Mouse (Mus musculus): Measurements from ENCODE around the gene Apba3. TPM values are rescaled to one million over a fixed set of nuclear protein-coding genes. Genes with fewer than 3 reads are reported as not detected.

Apba3 gene
- polyA plus RNA-seq, 1 experiment from 2014 or later = 36.2 TPM

DNA sequence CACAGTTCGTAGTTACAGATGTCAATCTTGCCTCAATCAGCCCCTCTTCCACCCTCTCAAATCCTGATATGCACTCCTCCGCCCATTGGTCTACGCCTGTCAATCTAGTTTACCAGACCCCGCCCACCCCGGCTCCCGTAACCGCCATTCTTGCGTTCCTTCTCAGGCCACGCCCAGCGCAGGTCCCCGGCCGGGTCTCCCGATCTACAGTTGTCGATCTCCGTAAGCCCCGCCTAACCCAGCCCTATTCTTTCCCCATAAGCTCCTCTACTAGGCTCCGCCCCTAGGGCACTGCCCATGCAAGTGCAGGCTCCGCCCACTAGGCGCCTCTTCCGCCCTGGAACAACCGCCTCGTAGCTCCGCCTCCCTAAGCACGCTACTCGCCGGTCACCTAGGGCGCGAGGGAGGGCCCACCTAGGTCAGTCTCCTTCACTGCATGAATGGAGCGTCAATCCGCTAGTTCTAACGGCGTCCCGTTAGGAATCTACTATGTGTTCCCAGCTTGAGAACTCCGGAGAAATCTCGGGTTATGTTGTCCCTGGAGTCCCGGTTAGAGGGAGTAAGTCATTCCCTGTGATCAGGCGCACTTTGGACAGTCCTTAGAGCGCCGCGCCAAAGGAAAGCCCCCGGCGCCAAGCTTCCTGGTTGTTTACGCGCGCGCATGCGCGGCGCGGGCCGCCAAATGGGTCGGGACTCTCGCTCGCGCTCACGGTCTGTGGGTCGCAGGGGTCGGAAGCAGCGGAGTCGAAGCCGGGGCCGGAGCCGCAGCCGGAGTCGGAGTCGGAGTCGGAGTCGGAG lies 54.0 kb downstream of the Apba3 start, which contains the start of gene Cactin:
Gene Cactin, plus strand, starts transcription at position 554 of the 798 bp plus-strand sequence.
- Histone ChIP-seq H3K27ac (ENCODE audit: low read depth, low read length) (peak within 1 kb of the TSS; percentile 72), H3K4me3 (ENCODE audit: low read depth, low read length) (peak within 1 kb of the TSS; percentile 93), H3K9me3 (ENCODE audit: control insufficient read depth, low read length) (no peaks in the 10 kb centered on the region), H3K36me3 (ENCODE audit: control insufficient read depth, insufficient read depth, low read length) (peaks cover 23% of the 10 kb centered on the region), H3K4me2 (ENCODE audit: low read depth, low read length, severe bottlenecking) (peak within 1 kb of the TSS; percentile 79), H3K27me3 (ENCODE audit: control insufficient read depth, insufficient read depth, low read length) (no peaks in the 10 kb centered on the region), H3K4me1 (replicated peaks; ENCODE audit: control insufficient read depth, insufficient read depth, low read length) (peaks cover 20% of the 10 kb centered on the region), H3K9ac (ENCODE audit: low read length) (peak within 1 kb of the TSS; percentile 83)
- under 1% methylated on average over 68 of the region's 68 CpGs for WGBS
- DNase-seq (ENCODE audit: low spot score) (peak; percentile 99), ATAC-seq (replicated peaks; ENCODE audit: low FRiP score) (peak; percentile 91)

DNA sequence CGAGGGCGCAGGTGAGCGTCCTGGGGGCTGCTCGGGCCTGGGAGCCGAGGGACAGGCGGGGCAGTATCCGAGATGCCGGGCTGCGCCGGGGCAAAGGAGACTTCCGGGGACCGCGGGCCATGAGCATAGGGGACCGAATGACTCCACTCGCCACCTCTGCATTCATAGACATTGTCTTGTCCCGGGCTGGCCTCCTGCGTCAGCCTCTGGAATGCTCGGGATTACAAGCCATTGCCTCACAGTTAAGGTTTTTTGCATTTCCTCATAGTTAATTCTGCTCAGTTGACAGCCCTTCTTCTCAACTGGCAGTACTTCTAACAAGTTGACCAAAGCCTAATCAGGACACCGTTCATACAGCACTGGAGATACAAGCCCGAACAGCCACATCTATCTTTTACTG lies 54.7 kb downstream of the Apba3 start:
- WGBS = 4% methylated on average over 20 of the region's 20 CpGs
- peaks cover 20% of the 10 kb centered on the region for H3K4me1 ChIP-seq (replicated peaks; ENCODE audit: control insufficient read depth, insufficient read depth, low read length)
- peaks cover 26% of the 10 kb centered on the region for H3K36me3 ChIP-seq (ENCODE audit: control insufficient read depth, insufficient read depth, low read length)

GRCm38 (mm10) chr10:81322444-81322843 lies 55.7 kb downstream of the Apba3 start:
- H3K4me1 ChIP-seq (replicated peaks; ENCODE audit: control insufficient read depth, insufficient read depth, low read length) = peaks cover 14% of the 10 kb centered on the region
- H3K9me3 ChIP-seq (ENCODE audit: control insufficient read depth, low read length) = no peaks in the 10 kb centered on the region
- H3K27me3 ChIP-seq (ENCODE audit: control insufficient read depth, insufficient read depth, low read length) = no peaks in the 10 kb centered on the region
- no peak overlapping the region for H3K27ac ChIP-seq (ENCODE audit: low read depth, low read length)
- ATAC-seq (replicated peaks; ENCODE audit: low FRiP score) (no peak), DNase-seq (ENCODE audit: low spot score) (no peak)
- H3K36me3 ChIP-seq (ENCODE audit: control insufficient read depth, insufficient read depth, low read length) = peaks cover 29% of the 10 kb centered on the region
- peak overlapping the region; percentile 93; the same call in 1 of the 2 replicates for H3K4me3 ChIP-seq (ENCODE audit: low read depth, low read length)
- H3K4me2 ChIP-seq (ENCODE audit: low read depth, low read length, severe bottlenecking) = no peak overlapping the region
- no peak overlapping the region for H3K9ac ChIP-seq (ENCODE audit: low read length)
- 95% methylated on average over 27 of the region's 27 CpGs for WGBS

More for the DNA sequence above, 54.7 kb downstream of the Apba3 start:
- Histone ChIP-seq H3K27me3 (ENCODE audit: control insufficient read depth, insufficient read depth, low read length) (no peaks in the 10 kb centered on the region), H3K4me3 (ENCODE audit: low read depth, low read length) (peak overlapping the region; percentile 93), H3K4me2 (ENCODE audit: low read depth, low read length, severe bottlenecking) (peak overlapping the region; percentile 79), H3K9ac (ENCODE audit: low read length) (peak overlapping the region; percentile 83), H3K9me3 (ENCODE audit: control insufficient read depth, low read length) (no peaks in the 10 kb centered on the region), H3K27ac (ENCODE audit: low read depth, low read length) (peak overlapping the region; percentile 72; the same call in 1 of the 2 replicates)
- ATAC-seq (replicated peaks; ENCODE audit: low FRiP score) = peak; percentile 3; the same call in 1 of the 2 replicates
- DNase-seq (ENCODE audit: low spot score) = no peak

Small RNA genes lying within 50 kb of the gene (microRNA-seq; reads per million reads assigned to microRNA genes)
- gene Mir3057 (ENCODE audit: insufficient number of aligned reads) = 20.2 reads per million, percentile 13 among the genes with 10 or more reads in this experiment

Other genes starting within 250 kb of the Apba3 start
- 1.5 and 2.2 TPM in 2 replicates for gene Diras1, start 241.3 kb upstream of the Apba3 start, polyA plus RNA-seq (2014; fragmentation: Nextera tagmentation; extraction: Ambion mirVana)
- 19.4 and 21.6 TPM in 2 replicates for gene Slc39a3, start 229.5 kb upstream of the Apba3 start, polyA plus RNA-seq (2014; fragmentation: Nextera tagmentation; extraction: Ambion mirVana)
- 259 and 265 TPM in 2 replicates for gene Sgta, start 206.8 kb upstream of the Apba3 start, polyA plus RNA-seq (2014; fragmentation: Nextera tagmentation; extraction: Ambion mirVana)
- gene Thop1, start 196.9 kb upstream of the Apba3 start, polyA plus RNA-seq (2014; fragmentation: Nextera tagmentation; extraction: Ambion mirVana) = 76.1 and 78.9 TPM in 2 replicates
- gene Creb3l3, start 168.1 kb upstream of the Apba3 start, polyA plus RNA-seq (2014; fragmentation: Nextera tagmentation; extraction: Ambion mirVana) = 0.33 and 0.49 TPM in 2 replicates
- 212 and 232 TPM in 2 replicates for gene Map2k2, start 161.0 kb upstream of the Apba3 start, polyA plus RNA-seq (2014; fragmentation: Nextera tagmentation; extraction: Ambion mirVana)
- gene Zbtb7a, start 131.7 kb upstream of the Apba3 start, polyA plus RNA-seq (2014; fragmentation: Nextera tagmentation; extraction: Ambion mirVana) = 8.8 and 10.1 TPM in 2 replicates
- 54.0 and 65.0 TPM in 2 replicates for gene Pias4, start 99.0 kb upstream of the Apba3 start, polyA plus RNA-seq (2014; fragmentation: Nextera tagmentation; extraction: Ambion mirVana)
- gene Eef2, start 90.3 kb upstream of the Apba3 start, polyA plus RNA-seq (2014; fragmentation: Nextera tagmentation; extraction: Ambion mirVana) = 467 and 501 TPM in 2 replicates
- gene Dapk3, start 84.0 kb upstream of the Apba3 start, polyA plus RNA-seq (2014; fragmentation: Nextera tagmentation; extraction: Ambion mirVana) = 54.8 and 59.3 TPM in 2 replicates
- not detected in 2 replicates for gene 4930442H23Rik, start 83.1 kb upstream of the Apba3 start, polyA plus RNA-seq (2014; fragmentation: Nextera tagmentation; extraction: Ambion mirVana)
- gene Nmrk2, start 64.9 kb upstream of the Apba3 start, polyA plus RNA-seq (2014; fragmentation: Nextera tagmentation; extraction: Ambion mirVana) = not detected in 2 replicates
- gene Atcay, start 36.1 kb upstream of the Apba3 start, polyA plus RNA-seq (2014; fragmentation: Nextera tagmentation; extraction: Ambion mirVana) = 20.9 and 23.2 TPM in 2 replicates
- 5.3 and 6.4 TPM in 2 replicates for gene Zfr2, start 33.8 kb upstream of the Apba3 start, polyA plus RNA-seq (2014; fragmentation: Nextera tagmentation; extraction: Ambion mirVana)
- gene Matk, start 14.0 kb upstream of the Apba3 start, polyA plus RNA-seq (2014; fragmentation: Nextera tagmentation; extraction: Ambion mirVana) = 2.6 and 4.0 TPM in 2 replicates
- gene Mrpl54, start within 50 bp of the Apba3 start, polyA plus RNA-seq (2014; fragmentation: Nextera tagmentation; extraction: Ambion mirVana) = 147 and 154 TPM in 2 replicates
- 10.1 and 11.9 TPM in 2 replicates for gene Tjp3, start 24.6 kb downstream of the Apba3 start, polyA plus RNA-seq (2014; fragmentation: Nextera tagmentation; extraction: Ambion mirVana)
- gene Pip5k1c, start 26.0 kb downstream of the Apba3 start, polyA plus RNA-seq (2014; fragmentation: Nextera tagmentation; extraction: Ambion mirVana) = 74.1 and 74.9 TPM in 2 replicates
- gene Cactin, start 54.1 kb downstream of the Apba3 start, polyA plus RNA-seq (2014; fragmentation: Nextera tagmentation; extraction: Ambion mirVana) = 51.2 and 53.2 TPM in 2 replicates
- gene Tbxa2r, start 61.8 kb downstream of the Apba3 start, polyA plus RNA-seq (2014; fragmentation: Nextera tagmentation; extraction: Ambion mirVana) = 1.9 and 2.6 TPM in 2 replicates
- 0.07 TPM in 1 of 2 replicates, not detected in the other for gene Gipc3, start 76.3 kb downstream of the Apba3 start, polyA plus RNA-seq (2014; fragmentation: Nextera tagmentation; extraction: Ambion mirVana)
- gene Hmg20b, start 83.5 kb downstream of the Apba3 start, polyA plus RNA-seq (2014; fragmentation: Nextera tagmentation; extraction: Ambion mirVana) = 109 and 111 TPM in 2 replicates
- gene Mfsd12, start 90.5 kb downstream of the Apba3 start, polyA plus RNA-seq (2014; fragmentation: Nextera tagmentation; extraction: Ambion mirVana) = 4.5 and 4.7 TPM in 2 replicates
- 0.15 and 0.40 TPM in 2 replicates for gene 4930404N11Rik, start 98.9 kb downstream of the Apba3 start, polyA plus RNA-seq (2014; fragmentation: Nextera tagmentation; extraction: Ambion mirVana)
- gene Fzr1, start 111.6 kb downstream of the Apba3 start, polyA plus RNA-seq (2014; fragmentation: Nextera tagmentation; extraction: Ambion mirVana) = 132 and 144 TPM in 2 replicates
- 61.0 and 66.3 TPM in 2 replicates for gene Dohh, start 117.5 kb downstream of the Apba3 start, polyA plus RNA-seq (2014; fragmentation: Nextera tagmentation; extraction: Ambion mirVana)
- 3.0 and 3.5 TPM in 2 replicates for gene Gm48551, start 117.5 kb downstream of the Apba3 start, polyA plus RNA-seq (2014; fragmentation: Nextera tagmentation; extraction: Ambion mirVana)
- gene Gm48552, start 122.0 kb downstream of the Apba3 start, polyA plus RNA-seq (2014; fragmentation: Nextera tagmentation; extraction: Ambion mirVana) = 1.1 and 3.0 TPM in 2 replicates
- 2.8 and 3.3 TPM in 2 replicates for gene Smim24, start 126.1 kb downstream of the Apba3 start, polyA plus RNA-seq (2014; fragmentation: Nextera tagmentation; extraction: Ambion mirVana)
- 10.5 and 10.8 TPM in 2 replicates for gene Nfic, start 188.7 kb downstream of the Apba3 start, polyA plus RNA-seq (2014; fragmentation: Nextera tagmentation; extraction: Ambion mirVana)
- gene Celf5, start 215.7 kb downstream of the Apba3 start, polyA plus RNA-seq (2014; fragmentation: Nextera tagmentation; extraction: Ambion mirVana) = 9.7 and 19.6 TPM in 2 replicates
- 71.8 and 72.3 TPM in 2 replicates for gene Ncln, start 229.4 kb downstream of the Apba3 start, polyA plus RNA-seq (2014; fragmentation: Nextera tagmentation; extraction: Ambion mirVana)
- gene S1pr4, start 233.2 kb downstream of the Apba3 start, polyA plus RNA-seq (2014; fragmentation: Nextera tagmentation; extraction: Ambion mirVana) = 0.36 and 0.68 TPM in 2 replicates

Measured in forebrain, embryonic 11.5 days (tissue).